Mouse (Mus musculus): Measurements from ENCODE around the gene Mgrn1.

GRCm38 (mm10) chr16:4938461-4938860 is 52.4 kb downstream of the Mgrn1 start, which contains the start of gene Nudt16l1:
- TF ChIP-seq GATA1 (IDR thresholded peaks at IDR 0.05; ENCODE audit: low read length) (no peak), TAL1 (IDR thresholded peaks at IDR 0.05; ENCODE audit: low read length) (no peak)

Data from erythroblast, embryonic 14.5 days (primary cell).